Mouse (Mus musculus): ENCODE data around the gene Sfmbt1.

GRCm38 (mm10) chr14:30827480-30827879 is 112.8 kb downstream of the Sfmbt1 start:
- TF ChIP-seq POLR2A (IDR thresholded peaks at IDR 0.05; ENCODE audit: control insufficient read depth, extremely low read depth, insufficient read depth, low read length, poor library complexity) (no peak), CTCF (IDR thresholded peaks at IDR 0.05; ENCODE audit: borderline replicate concordance, control insufficient read depth, extremely low read depth, insufficient read depth, low read length, poor library complexity) (no peak)

Measured in thymus, adult 2 months (tissue).